In the genomic region with DNA sequence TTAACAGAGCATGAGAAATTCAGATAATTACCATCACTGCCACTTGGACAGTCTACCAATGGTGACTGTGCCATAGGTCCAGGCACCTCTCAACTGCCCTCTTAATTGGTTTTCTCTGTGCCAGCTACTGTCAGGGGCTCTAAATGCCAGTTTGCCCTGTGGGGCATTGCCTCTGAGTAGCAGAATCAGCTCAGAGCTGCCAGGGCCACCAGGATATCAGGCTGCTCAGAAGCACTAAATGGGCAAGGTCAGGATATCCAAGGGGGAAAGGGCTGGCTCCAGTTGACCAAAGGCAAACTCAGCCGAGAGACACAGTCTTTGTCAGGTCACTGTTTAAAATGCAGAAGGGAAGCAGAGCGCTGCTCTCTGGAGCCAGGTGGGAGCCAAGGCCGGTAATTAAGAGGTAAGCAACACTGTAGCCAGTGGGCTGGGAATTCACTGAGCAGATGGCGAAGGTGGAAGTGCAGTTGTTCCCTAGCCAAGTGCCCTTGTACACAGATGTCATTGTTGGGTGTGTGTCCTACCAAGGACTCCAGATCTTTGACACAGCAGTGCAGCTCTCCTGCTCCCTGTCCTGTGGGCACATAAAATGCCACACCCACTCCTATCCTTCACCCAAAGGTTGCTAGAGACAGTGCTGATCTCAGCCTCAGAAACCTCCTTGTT, we compare ENCODE assay signal across 12 mouse cellular contexts.
A peak's percentile ranks its signal among the peaks of the same experiment; 100 is the strongest.
DNase-seq lines count a peak whose midpoint lies in the region; ATAC-seq and TF ChIP-seq lines count a peak whose summit lies in the region.
"Had no signal": no experiment of that assay in that cellular context is flagged by ENCODE, and none has a peak within 500 bp of the region (broad histone marks: within the 10 kb centered on the region; RNA-seq: fewer than 3 reads in every experiment).

No protein-coding gene starts in this region.

- H3K4me1 ChIP-seq in neural tube, embryonic 15.5 days = peaks cover 20% of the 10 kb centered on the region
- H3K4me1 ChIP-seq in forebrain, embryonic 16.5 days (replicated peaks; ENCODE audit: control insufficient read depth, insufficient read depth, low read length) = peaks cover 22% of the 10 kb centered on the region
- peaks cover 13% of the 10 kb centered on the region; the same call in 1 of the 2 replicates for H3K4me1 ChIP-seq in midbrain, postnatal 0 days (ENCODE audit: insufficient read depth, low read length)

- DNase-seq in cerebellum, adult 11 months = peak; percentile 36
- no peak for DNase-seq in cerebellum, postnatal 36 days
- DNase-seq in neural tube, embryonic 10.5 days (ENCODE audit: extremely low spot score, low spot score) = peak; percentile 11
- DNase-seq in midbrain, postnatal 0 days (ENCODE audit: low spot score) = peak; percentile 75
- no peak for DNase-seq in lung, postnatal 10 days
- DNase-seq in adipocyte (ENCODE audit: low spot score) = no peak
- DNase-seq: adrenal gland, postnatal 14 days; heart, postnatal 4 days; kidney, adult 2 months; lung, adult 2 months had no signal

- no peak overlapping the region for H3K9ac ChIP-seq in neural tube, embryonic 15.5 days (replicated peaks)
- no peak overlapping the region for H3K9ac ChIP-seq in forebrain, embryonic 16.5 days (replicated peaks; ENCODE audit: low read depth, low read length)
- no peak overlapping the region for H3K9ac ChIP-seq in midbrain, postnatal 0 days (replicated peaks; ENCODE audit: low read length, poor library complexity, severe bottlenecking)

- no peak for TF ChIP-seq CTCF in midbrain, postnatal 0 days (IDR thresholded peaks at IDR 0.05)

- H3K4me2 ChIP-seq in neural tube, embryonic 15.5 days = no peak overlapping the region
- H3K4me2 ChIP-seq in forebrain, embryonic 16.5 days (ENCODE audit: low read length) = no peak overlapping the region
- H3K4me2 ChIP-seq in midbrain, postnatal 0 days (ENCODE audit: low read depth, low read length, poor library complexity, severe bottlenecking) = no peak overlapping the region

- no peaks in the 10 kb centered on the region for H3K36me3 ChIP-seq in neural tube, embryonic 15.5 days
- no peaks in the 10 kb centered on the region for H3K36me3 ChIP-seq in forebrain, embryonic 16.5 days (ENCODE audit: control insufficient read depth, insufficient read depth)
- no peaks in the 10 kb centered on the region for H3K36me3 ChIP-seq in midbrain, postnatal 0 days (ENCODE audit: insufficient read depth, low read length)

- no peak for ATAC-seq in neural tube, embryonic 15.5 days (ENCODE audit: low FRiP score)
- peak; percentile 51 for ATAC-seq in forebrain, embryonic 16.5 days
- ATAC-seq in midbrain, postnatal 0 days (ENCODE audit: low FRiP score) = peak; percentile 20; the same call in 1 of the 2 replicates

- no peak overlapping the region for H3K27ac ChIP-seq in neural tube, embryonic 15.5 days (replicated peaks)
- H3K27ac ChIP-seq in forebrain, embryonic 16.5 days (ENCODE audit: low read length) = peak overlapping the region; percentile 72; the same call in 1 of the 2 replicates
- no peak overlapping the region for H3K27ac ChIP-seq in midbrain, postnatal 0 days (ENCODE audit: low read depth, low read length)

- H3K4me3 ChIP-seq in neural tube, embryonic 15.5 days (replicated peaks) = no peak overlapping the region
- no peak overlapping the region for H3K4me3 ChIP-seq in forebrain, embryonic 16.5 days (replicated peaks; ENCODE audit: low read length)
- no peak overlapping the region for H3K4me3 ChIP-seq in midbrain, postnatal 0 days (ENCODE audit: low read depth, low read length)

- no peaks in the 10 kb centered on the region for H3K27me3 ChIP-seq in neural tube, embryonic 15.5 days (replicated peaks)
- no peaks in the 10 kb centered on the region for H3K27me3 ChIP-seq in forebrain, embryonic 16.5 days (replicated peaks; ENCODE audit: control insufficient read depth, insufficient read depth, low read length)
- no peaks in the 10 kb centered on the region for H3K27me3 ChIP-seq in midbrain, postnatal 0 days (ENCODE audit: insufficient read depth, low read length)

- WGBS in neural tube, embryonic 15.5 days = 61% methylated on average over 4 of the region's 4 CpGs
- 36% methylated on average over 4 of the region's 4 CpGs for WGBS in forebrain, embryonic 16.5 days
- 55% methylated on average over 4 of the region's 4 CpGs for WGBS in midbrain, postnatal 0 days

- H3K9me3 ChIP-seq in neural tube, embryonic 15.5 days (replicated peaks) = no peaks in the 10 kb centered on the region
- no peaks in the 10 kb centered on the region for H3K9me3 ChIP-seq in forebrain, embryonic 16.5 days (ENCODE audit: control insufficient read depth, low read length)
- no peaks in the 10 kb centered on the region for H3K9me3 ChIP-seq in midbrain, postnatal 0 days (ENCODE audit: low read length)

Comparison
In these comparisons a context has a peak if more than half of its experiments do, and no peak if none do; other contexts are left out.
1. DNase-seq: peak in cerebellum, adult 11 months (single experiment), neural tube, embryonic 10.5 days (single experiment) and midbrain, postnatal 0 days (single experiment); none in cerebellum, postnatal 36 days (0 of 2), lung, postnatal 10 days (single experiment) and adipocyte (single experiment).